Mouse (Mus musculus): ENCODE data around the gene Krt14.
A peak's percentile ranks its signal among the peaks of the same experiment; 100 is the strongest.
"Not testable (repeated sequence)": the region's sequence is repeated elsewhere in the genome, so short reads cannot be mapped to it uniquely, and the experiment has no call there.

The Krt14 gene

GRCm38 (mm10) chr11:100207498-100207897, at the start of gene Krt14:
Gene Krt14 (minus strand): TSS chr11:100207548.
- DNase-seq (ENCODE audit: extremely low spot score, low spot score), result no peak

DNA sequence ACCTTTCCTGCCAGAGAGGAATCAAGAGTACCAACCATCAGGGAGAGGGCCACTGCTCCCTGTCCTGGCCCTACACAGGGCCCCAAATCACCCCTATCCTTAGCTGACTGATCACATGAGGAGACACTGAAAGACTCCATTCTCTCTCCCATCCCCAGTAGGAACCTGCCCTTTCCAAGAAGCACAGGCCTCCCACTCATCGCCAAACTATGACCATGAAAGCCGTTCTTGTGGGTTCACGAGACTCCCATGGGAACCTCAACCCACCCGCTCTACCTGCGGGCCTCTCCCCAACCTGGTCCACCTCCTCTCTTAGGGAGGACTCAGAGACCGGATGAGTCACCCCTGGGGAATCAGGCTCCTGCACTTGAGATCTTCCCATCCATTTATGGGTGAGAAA, 48.2 kb upstream of the Krt14 start:
- no peak for DNase-seq (ENCODE audit: extremely low spot score, low spot score)

DNA sequence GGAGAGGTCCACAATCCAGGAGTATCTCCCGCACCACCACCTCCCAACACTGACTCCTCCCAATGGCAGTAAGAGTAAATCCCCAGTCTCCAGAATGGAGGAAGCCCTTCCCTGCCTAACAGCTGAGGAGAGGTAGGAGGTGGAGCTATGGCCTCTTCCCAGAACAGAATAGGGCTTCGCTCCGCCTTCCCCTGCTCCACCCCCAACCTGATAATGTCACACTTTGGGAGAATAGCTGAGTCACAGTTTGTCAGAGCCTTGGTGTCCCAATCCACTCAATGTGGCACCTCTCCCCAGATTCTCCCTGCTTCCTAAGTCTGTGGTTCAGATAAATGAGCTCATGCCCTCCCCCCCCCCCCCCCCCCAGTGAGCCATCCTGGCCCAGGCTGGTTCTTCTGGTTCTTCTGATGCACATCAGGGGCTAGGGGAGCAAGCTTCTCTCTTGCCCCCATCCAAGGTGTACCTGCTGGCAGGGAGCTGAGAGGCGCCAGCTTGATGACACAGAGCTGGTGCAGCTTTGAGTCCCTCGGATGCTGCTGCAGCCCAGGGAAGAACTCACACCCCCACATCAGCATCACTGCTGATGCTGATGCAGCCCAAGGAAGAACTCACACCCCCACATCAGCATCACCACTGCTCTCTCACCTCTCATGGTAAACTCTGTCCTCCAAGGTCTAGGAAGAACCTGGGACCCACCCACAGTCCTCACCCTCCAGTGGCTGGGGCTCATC, 47.2 kb upstream of the Krt14 start:
- DNase-seq (ENCODE audit: extremely low spot score, low spot score), result no peak

DNA sequence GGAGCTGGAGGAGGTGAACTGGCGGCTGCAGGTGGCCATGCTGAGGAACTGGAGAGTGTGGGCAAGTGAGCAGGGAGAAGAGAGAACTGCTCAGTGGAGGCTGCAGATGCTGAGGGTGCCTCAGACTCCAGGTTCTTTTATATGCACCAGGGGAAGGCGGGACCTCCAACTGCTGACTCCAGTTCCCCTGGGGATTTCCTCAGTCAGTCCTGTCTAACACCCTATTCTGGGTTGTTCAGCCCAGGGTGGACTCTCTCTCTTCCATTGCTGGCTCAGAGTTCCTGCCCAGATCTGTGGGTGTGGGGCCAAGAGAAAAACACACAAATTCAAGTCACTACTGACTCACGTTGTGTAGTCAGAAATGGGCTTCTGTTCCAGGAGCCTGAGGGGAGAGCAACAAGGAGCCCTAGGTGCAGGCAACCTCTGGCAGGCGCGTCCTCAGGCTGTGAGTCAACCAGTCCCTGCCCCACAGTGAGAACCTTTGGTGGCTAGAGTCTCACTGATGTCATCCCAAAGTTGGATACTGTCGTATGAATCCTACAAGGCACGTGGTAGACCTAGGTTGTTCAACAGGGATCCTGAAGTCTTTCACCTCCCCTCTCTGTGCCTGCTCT, 41.6 kb upstream of the Krt14 start, which contains the start of gene Krt16:
Krt16 (minus strand) TSS at position 51 of the 614 bp plus-strand sequence.
- no peak for DNase-seq (ENCODE audit: extremely low spot score, low spot score)

DNA sequence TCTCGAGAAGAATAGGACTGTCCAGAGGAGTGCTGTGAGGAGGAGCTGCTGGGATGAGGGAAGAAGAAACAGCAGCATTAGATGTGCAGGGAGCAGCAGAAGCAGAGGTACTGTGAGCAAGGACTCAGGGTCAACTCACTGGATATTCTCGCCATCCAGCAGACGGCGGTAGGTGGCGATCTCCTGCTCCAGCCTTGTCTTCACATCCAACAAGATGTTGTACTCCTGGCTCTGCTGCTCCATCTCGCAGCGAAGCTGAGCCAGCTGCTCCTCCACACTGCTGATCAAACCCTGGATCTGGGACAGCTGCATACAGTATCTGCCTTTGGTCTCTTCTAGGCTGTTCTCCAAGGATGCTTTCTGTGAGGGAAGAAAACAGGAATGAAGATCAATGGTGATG, 39.1 kb upstream of the Krt14 start:
- not testable (repeated sequence) for DNase-seq (ENCODE audit: extremely low spot score, low spot score)

DNA sequence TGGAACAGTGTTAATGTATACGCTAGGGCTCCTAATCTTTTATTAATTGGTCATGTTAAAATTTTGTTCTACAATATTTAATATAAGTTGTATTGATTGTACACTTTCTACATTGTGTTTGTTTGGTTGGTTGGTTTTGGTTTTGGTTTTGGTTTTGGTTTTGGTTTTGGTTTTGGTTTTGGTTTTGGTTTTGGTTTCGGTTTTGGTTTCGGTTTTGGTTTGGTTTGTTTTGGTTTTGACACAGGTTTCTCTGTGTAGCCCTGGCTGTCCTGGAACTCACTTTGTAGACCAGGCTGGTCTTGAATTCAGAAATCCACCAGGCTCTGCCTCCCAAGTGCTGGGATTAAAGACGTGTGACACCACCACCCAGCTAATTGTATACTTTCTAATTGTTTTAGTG, 32.9 kb upstream of the Krt14 start:
- DNase-seq (ENCODE audit: extremely low spot score, low spot score), result not testable (repeated sequence)

GRCm38 (mm10) chr11:100221741-100222140, 14.4 kb upstream of the Krt14 start:
- no peak for DNase-seq (ENCODE audit: extremely low spot score, low spot score)

DNA sequence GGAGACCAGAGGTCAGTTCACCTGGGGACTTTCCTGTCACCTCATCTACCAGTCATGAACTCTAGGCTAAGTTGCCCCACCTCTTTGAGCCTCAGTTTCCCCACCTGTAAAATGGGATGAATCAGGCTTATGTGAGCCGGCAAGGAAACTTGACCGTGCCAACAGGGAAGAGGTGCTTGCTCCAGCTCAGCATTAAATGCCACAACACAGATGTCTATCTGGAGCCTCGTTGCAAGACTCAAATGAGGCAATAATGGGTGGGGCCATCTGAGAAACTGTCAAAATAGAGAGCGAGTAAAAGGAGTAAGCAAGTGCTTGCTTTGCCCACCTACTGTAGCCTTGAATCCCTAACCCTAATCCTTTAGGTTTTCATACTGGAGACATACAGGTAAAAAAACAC, 12.0 kb upstream of the Krt14 start:
- DNase-seq (ENCODE audit: extremely low spot score, low spot score), result no peak

GRCm38 (mm10) chr11:100208542-100208941, 1.2 kb upstream of the Krt14 start:
- no peak for DNase-seq (ENCODE audit: extremely low spot score, low spot score)

DNA sequence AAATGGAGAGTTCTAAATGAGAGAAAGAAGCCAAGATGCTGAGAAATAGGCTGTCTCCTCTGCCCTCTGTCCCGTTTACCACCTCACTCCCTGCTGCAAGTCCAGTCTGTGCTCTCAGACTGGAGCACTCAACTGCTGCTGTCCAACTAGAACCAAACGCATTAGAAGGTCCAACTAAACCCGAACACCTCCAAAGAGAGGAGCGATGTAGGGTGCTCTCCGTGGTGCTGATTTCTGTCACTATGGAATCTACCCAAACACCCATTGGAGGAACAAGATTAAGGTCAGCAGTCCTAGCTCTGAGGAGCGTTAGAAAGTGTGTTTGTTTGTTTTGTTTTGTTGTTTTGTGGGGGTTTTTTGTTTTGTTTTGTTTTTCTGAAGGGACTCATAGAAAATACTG, 3.9 kb downstream of the Krt14 start:
- DNase-seq (ENCODE audit: extremely low spot score, low spot score), result peak; percentile 49

DNA sequence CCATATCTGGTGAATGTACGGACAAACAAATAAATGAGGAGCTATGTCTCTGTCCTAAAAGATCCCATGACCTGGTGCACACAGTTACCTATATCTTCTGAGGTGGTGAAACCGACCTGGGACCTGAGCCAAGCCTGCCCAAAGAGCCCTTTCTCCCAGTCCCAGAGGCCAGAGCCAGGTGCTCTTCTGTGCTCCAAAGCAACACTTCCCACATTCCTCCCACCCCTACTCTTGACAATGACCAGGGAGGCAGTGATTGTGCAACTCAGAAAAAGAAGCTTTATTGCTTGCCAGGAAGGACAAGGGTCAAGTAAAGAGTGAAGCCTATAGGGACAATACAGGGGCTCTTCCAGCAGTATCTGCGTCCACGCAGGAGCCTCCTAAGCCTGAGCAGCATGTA, 4.4 kb downstream of the Krt14 start:
- DNase-seq (ENCODE audit: extremely low spot score, low spot score), result no peak

DNA sequence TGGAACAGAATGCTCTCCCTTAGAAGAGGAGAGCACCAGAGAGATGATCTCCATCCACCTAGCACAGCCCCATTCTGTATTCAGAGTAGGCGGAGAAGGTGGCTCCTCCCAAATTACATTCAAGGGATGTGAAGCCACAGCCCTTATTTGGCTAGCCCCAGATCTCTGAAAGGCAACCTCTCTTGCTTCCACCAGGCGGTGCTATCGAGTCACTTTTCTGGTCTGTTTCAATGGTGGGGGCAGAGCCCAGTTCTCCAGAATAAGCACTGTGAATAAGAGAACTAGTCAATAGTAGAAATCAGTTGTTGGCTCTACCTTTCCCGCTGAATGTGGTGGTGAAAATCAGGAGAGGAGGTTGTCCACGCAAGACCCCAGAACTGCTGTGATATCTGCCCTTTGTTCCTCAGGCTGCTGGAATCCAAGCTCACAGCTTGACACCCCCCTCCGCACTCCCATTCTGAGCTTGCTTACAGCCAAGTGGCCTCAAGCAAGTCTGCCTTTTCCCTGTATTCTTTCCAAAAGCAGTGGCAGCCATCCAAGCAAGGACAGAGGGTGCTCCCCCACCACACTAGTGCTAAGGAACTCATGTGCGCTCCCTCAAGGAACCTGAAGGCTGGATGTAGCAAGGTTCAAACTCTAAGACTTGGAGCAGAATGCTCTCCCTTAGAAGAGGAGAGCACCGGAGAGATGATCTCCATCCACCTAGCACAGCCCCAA, 7.1 kb downstream of the Krt14 start:
- DNase-seq (ENCODE audit: extremely low spot score, low spot score), result peak; percentile 18

DNA sequence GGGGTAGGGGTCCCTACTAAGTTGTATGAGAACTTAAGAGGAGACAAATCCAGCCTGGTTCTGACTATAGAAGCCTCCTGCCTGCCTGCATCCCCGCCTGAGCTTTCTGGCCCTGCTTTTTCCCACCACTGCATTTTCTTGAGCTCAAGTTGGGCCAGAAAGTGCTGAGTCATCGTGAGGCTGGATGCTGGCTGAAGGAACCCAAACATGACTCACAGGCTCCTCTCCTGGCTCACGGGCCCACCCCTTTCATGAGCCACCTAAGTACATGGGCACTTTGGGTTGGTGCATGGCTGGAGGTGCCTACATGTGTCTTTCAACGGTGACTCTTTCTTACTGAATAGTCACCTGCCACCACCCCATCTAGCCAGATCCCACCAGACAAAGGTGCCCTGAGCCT, 8.7 kb downstream of the Krt14 start:
- no peak for DNase-seq (ENCODE audit: extremely low spot score, low spot score)

GRCm38 (mm10) chr11:100192992-100193391, 14.4 kb downstream of the Krt14 start, which contains the start of gene Krt9:
Gene Krt9 (minus strand): TSS chr11:100193246.
- DNase-seq (ENCODE audit: extremely low spot score, low spot score), result no peak

DNA sequence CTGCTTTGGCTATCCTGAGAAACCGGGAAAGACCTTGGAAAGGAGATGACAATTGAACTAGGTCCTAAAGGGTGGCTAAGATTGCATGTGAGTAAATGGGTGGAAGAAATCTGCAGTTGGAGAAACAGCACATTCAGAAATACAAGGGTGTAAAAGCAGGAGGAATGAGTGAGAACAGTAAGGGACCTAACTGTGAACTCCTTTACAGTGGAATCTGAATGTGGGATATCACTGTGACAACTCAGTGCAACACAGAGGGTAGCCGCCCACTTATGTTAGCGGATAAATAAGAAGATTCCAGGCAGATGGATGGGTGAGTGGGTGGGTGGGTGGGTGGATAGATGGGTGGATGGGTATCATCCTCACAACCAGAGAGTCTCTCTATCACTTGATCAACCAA, 15.5 kb downstream of the Krt14 start:
- no peak for DNase-seq (ENCODE audit: extremely low spot score, low spot score)

GRCm38 (mm10) chr11:100186736-100187135, 20.6 kb downstream of the Krt14 start:
- DNase-seq (ENCODE audit: extremely low spot score, low spot score), result no peak

DNA sequence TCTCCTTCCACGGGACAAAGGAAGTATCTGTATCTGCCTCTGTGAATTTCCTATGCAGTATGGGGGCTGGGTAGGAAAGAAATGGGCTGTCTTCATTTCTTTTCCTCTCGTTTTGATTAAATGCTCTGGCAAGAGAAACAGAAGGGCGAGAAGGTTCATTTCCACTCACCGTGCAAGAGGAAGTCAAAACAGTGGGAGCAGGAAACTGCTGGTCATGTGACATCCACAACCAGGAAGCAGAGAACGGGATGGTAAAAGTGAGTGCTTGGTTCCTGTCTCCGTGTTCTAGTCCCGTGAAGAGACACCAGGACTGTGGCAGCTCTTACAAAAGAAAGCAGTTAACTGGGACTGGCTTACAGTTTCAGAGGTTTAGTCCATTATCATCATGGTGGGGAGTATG, 25.6 kb downstream of the Krt14 start:
- DNase-seq (ENCODE audit: extremely low spot score, low spot score), result no peak

DNA sequence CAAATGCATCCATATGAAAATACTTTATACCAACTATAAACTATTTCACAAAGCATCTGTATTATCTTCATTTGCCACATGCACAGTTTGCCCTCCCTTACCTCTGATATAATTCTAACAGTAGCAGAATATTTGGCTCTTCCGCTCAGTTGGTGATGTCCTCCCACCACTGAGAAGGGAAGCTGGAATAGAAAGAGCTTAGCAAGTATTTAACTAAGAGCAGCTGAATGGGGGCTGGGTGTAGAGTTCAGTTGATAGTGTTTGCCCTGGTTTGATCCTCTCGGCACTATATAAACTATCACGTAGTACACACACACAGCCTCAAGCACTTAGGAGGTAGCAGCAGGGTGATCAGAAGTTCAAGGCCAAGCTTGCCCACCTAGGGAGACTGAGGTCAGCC, 28.1 kb downstream of the Krt14 start:
- no peak for DNase-seq (ENCODE audit: extremely low spot score, low spot score)

DNA sequence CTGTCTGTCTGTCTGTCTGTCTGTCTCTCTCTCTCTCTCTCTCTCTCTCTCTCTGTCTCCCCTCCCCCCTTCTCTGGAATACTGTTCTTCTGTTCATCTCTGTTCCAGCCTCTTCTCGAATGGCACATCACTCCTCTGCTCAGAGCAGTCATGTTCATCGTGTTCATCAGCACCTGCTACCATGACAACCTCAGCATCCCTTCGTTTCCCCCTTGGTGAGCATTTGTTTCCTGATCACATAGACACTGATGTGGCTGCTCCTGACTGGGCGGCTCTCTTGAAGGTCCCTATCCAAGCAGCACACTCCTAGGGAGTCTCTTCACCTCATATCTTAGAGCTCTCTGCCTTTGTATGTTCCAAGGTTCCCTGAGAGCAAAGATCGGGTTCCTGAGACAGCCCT, 29.0 kb downstream of the Krt14 start:
- no peak for DNase-seq (ENCODE audit: extremely low spot score, low spot score)

DNA sequence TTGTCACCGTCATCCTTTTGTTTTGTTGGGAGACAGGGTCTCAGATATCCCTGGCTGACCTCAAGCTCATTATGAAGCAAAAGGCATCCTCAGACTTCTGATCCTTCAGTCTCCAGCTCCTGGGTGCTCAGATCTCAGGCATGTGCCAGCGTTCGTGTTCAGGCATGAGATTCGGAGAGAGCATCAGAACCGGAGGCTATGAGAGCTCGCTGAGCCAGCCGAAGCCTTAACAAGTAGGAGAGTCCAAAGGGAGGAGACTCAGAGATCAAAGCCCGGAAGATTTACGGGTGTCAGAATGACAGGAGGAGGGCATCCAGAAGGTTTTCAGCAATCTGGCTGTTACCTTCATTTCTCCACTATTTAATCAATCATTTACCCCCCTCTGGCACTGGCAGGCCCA, 30.6 kb downstream of the Krt14 start:
- no peak for DNase-seq (ENCODE audit: extremely low spot score, low spot score)

- DNase-seq (ENCODE audit: extremely low spot score, low spot score), result peak; percentile 89
Measured at GRCm38 (mm10) chr11:100168765-100169762, 38.3 kb downstream of the Krt14 start.
